Mouse (Mus musculus) 416B (cell line): ENCODE results near the gene Stap1.

Experiments
- DNase-seq: peaks from one replicate; pipeline ENCODE4 v3.0.0; 2011; ENCODE audit warnings: low read depth

Gene Stap1

GRCm38 (mm10) chr5:86071538-86071937 lies at the start of gene Stap1:
Stap1 (plus strand) TSS chr5:86071746.
- peak; percentile 88 for DNase-seq

DNA sequence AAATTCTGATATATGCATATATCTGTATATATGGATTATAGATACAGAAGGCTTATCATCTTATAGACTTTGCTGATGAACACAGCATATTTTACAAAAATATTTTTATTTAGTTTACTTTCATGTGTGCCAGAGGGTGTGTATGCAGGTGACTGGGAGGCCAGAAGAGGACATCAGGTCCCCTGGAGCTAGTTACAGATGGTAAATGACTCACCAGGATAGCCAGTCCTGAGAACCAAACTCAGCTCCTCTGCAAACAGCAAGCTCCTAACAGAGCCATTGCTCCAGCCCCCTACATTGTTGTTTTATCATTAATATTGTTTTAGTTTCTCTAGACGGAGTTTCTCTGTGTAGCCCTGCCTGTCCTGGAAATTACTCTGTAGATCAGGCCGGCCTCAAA lies 41.7 kb upstream of the Stap1 start:
- DNase-seq: no peak

DNA sequence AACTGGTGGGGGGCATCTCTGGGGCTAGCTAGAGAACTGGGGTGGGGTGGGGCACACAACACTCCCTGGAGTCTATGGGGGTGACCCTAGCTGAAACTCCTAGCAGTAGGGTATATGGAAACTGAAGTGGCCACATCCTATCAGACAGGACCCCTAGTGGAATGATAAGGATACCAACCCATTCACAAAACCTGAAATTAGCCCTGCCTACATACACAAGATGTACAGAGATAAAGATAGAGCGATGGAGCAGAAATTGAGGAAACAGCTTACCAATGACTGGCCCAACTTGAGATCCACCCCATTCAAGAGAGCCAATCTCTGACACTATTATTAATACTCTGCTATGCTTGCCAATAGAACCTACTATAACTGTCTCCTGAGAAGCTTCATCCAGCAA lies 8.0 kb upstream of the Stap1 start:
- DNase-seq: peak; percentile 48

DNA sequence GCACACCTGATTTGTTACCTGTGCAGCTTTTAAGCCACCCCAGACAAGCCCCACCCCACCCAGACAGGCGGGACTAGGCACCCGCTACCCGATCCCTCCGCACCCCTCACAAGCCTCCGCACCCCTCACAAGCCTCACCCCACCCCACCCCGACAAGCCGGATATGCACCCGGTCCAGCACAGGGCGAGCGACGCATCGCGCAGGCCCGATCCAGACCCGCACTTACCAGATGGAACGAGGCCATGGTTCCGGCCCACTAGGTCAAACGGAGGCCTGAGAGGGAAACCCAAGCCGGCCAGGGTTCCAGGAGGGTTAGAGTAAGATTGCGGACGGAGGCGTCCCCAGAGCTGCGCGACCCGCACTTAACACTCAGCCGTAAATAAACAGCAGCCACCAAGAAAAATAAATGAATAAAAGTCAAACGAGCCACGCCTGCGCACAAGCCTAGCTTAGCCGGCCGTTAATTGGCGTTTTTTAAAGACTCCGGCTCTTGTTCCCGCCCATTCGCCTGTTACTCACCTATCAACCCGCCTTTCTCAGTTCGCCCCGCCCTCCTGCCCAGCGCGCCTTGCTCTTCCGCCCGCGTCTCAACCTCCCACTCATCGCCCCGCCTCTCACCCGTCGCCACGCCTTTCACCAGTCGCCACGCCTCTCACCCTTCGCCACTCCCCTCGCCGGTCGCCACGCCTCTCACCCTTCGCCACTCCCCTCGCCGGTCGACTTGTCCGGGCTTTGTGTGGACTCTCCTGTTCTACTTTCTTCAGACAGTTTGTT lies 6.3 kb upstream of the Stap1 start, which contains the start of gene Cenpc1:
Gene Cenpc1 (minus strand): TSS at position 483 of the 775 bp plus-strand sequence.
- peak; percentile 99 for DNase-seq

DNA sequence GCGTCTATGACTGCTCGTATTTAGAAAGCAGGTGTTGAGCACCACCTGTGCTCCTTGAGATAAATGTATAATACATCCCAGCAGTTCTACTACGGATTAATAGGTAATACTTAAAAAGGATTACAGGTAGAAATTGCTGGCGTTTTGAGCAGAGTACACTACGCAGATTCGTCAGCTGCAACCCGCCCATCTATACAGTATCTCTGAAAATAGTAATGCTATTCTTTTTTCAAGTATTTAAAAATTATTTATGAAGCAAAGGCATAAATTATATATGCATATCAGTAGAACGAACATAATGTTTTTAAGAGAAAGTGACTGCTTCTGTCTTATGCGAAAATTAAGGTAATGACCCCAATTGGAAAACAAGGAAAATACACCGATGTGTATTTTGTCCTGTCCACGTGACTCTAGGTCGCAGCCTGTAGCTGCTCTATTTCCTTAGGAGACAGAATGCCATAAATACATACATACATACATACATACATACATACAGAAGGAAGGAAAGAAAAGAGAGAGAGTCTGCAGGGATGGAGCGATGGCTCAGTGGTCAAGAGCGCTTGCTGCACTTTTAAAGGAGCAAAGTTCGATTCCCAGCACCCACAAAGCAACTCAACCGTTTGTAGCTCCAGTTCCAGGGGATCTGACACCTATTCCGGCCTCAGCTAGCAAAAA lies 5.5 kb upstream of the Stap1 start:
- peak; percentile 79 for DNase-seq

GRCm38 (mm10) chr5:86066551-86066929 lies 5.0 kb upstream of the Stap1 start:
- peak; percentile 94 for DNase-seq

DNA sequence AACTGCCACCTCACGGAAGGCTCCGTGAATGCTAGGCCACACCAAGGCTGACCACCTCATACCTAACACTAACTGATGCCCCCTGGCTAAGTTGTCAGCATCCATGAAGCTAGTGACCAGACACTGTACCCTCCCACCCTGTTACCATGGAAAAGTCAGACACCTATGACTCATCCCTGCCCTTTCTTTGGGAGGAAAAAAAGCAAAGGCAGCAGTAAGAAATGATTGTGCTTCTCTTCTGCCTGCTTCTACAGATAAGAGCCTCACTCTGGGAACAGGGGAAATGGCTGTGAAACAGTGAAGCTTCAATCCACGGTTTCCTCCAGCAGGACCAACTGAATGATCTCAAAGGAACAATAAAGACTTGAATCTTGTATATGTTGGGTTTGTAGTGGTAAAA lies 3.1 kb upstream of the Stap1 start:
- peak; percentile 91 for DNase-seq

GRCm38 (mm10) chr5:86069121-86069520 lies 2.4 kb upstream of the Stap1 start:
- DNase-seq: no peak

GRCm38 (mm10) chr5:86072756-86073386 lies 1.3 kb downstream of the Stap1 start:
- DNase-seq: peak; percentile 58

DNA sequence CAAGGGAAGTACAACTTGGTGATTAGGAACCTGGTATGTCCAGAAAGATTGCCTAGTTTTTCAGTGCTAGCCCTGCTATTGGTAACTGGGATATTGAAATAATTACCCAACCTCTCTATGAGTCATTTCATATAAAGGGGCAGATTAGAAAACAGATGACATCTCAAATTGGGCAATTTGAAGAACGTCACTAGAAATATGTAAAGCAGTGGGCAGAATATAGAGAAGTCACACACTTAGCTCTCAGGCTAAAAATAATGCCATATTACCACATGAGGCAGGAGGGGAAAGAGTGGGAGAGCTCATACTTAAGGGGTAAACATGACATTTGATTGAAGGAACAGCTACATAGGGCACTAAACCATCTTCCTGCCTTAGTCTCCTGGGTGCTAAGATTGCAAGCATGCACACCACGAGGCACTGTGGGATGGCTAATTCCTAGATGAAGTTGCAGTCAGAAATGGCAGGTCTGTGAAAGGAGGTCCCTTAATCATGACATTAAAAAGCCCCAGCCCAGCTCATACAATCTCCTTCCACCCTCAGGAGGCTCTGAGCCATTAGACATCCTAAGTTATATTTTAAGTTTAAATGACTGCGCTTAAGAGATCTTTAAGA lies 7.3 kb downstream of the Stap1 start:
- peak; percentile 89 for DNase-seq

DNA sequence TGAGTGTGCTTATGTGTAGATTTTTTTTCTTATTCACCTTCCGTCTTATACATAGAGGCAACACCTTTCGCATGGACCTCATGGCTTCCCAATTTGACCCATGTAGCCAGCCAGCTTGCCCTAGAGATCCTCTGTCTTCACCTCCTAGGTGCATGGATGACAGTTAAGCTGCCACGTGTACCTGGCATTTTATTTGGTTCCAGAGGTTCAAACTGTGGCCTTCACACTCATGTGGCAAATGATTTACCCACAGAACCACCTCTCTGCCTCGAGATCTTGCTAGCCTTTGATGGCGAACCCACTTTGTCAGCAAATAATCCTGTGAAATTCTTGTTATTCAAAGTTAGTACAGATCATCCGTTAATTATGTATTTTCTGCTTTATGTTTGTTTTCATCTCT lies 12.4 kb downstream of the Stap1 start:
- DNase-seq: no peak

- DNase-seq: peak; percentile 79
Measured at GRCm38 (mm10) chr5:86084979-86085378, 13.4 kb downstream of the Stap1 start.

GRCm38 (mm10) chr5:86086751-86087150 lies 15.2 kb downstream of the Stap1 start:
- peak; percentile 72 for DNase-seq

DNA sequence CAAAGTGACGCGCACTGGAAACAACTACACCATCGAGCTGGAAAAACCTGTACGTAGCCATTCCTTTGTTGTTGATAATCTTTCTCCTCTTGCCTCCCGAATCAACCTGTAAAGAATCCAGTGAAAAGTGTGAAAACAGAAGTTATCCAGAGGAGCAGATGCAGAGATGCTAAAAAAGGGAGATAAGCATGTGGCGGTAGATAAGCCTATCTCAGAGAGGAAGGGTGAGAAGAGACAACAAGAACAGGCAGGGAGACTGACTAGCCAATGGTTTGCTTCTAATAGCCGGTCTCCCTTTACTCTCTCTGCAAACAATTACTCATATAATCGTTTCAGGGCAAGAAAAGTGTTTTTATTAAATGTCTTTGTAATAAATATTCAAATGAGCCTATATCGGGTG lies 23.2 kb downstream of the Stap1 start:
- no peak for DNase-seq

DNA sequence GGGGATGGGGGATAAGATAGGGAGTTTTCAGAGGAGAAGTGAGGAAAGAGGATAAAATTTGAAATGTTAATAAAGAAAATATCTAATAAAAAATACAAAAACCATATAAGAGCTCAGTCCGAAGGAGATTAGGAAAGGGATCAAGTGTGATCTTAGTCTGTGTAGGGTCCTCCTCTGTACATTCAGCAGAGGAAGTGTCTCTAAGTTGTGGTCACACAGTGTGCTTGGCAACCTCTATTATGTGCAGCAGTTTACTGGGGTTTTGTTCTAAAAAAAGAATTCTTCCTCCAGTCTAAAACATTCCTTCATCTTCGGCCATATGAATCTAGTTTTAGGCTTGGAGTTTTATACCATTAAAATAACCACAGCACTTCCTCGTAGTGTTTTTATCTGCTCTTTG lies 27.4 kb downstream of the Stap1 start:
- peak; percentile 42 for DNase-seq

GRCm38 (mm10) chr5:86100621-86101020 lies 29.1 kb downstream of the Stap1 start:
- peak; percentile 54 for DNase-seq

DNA sequence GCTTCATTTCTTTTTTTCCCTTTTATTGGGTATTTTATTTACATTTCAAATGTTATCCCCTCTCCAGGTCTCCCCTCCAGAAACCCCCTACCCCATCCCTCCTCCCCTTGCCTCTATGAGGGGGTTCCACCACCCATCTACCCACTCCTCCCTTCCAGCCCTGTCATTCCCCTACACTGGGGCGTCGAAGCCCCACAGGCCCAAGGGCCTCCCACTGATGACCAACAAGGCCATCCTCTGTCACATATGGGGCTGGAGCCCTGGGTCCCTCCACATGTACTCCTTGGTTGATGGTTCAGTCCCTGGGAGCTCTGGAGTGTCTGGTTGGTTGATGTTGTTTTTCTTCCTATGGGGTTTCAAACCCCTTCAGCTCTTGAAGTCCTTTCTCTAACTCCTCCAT lies 30.6 kb downstream of the Stap1 start:
- no peak for DNase-seq

DNA sequence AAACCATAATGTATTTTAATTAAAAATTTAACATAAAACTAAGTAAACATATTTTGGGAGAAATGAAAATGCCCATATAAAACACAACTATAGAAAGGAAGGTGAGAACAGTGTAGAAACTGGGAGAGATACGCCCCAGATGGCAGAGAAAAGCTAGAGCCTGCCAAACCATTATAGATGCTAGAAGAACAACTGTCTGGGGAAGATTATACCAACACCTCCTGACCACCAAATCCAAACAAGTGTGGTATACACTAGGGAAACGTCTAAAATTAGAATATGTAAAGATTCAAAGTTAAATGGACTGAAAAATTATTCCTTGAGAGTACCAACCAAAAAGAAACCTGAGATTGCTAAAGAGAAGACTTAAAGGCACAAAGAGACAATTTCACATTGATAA lies 35.1 kb downstream of the Stap1 start:
- DNase-seq: no peak

- no peak for DNase-seq
Measured at GRCm38 (mm10) chr5:86111074-86111473, 39.5 kb downstream of the Stap1 start.

DNA sequence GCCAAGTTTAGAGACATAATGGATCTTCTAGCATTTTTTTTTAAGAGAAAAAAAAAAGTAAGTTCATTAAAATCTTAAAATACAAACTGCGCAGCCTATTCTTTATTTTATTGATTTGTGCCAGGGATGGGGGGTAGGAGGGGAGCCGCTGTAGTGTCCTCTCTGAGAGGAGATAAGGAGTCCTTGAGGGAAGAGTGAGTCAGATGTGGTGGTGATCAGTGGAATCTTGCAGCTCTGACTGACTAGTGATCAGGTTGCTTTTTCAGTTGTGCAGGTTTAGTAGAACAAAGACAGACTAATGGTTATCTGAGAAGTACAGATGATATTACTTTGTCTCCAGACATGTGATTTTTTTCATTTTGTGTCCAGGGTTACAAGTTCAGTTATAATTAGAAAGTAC lies 41.5 kb downstream of the Stap1 start:
- DNase-seq: peak; percentile 66

DNA sequence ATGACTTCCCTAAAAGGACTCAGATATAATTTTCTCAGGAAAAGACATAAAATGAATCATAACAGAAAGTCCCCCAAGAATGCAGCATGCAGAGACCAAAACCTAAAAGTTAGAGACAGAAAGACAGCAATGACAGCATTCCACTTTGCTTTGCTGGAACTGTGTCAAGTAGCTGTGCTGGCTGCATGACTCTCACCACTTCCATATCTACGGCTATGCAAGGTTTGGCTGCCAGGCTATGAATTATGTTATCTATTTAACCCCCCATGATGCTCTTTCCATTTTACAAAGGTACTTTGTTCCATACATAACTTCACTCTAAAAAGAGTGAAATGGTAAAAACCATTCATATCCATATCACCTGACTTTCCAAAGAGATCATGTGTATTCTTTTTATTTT lies 42.5 kb downstream of the Stap1 start:
- DNase-seq: no peak

- peak; percentile 60 for DNase-seq
Measured at GRCm38 (mm10) chr5:86118457-86119094, 47.0 kb downstream of the Stap1 start.
